Mouse (Mus musculus): ENCODE measurements around the gene Sh3pxd2b.

The Sh3pxd2b gene

GRCm38 (mm10) chr11:32340476-32341473 lies 6.8 kb upstream of the Sh3pxd2b start:
- DNase-seq (ENCODE audit: low read depth, low spot score): peak; percentile 55

GRCm38 (mm10) chr11:32342770-32343191 lies 4.8 kb upstream of the Sh3pxd2b start:
- DNase-seq (ENCODE audit: low read depth, low spot score): no peak

- DNase-seq (ENCODE audit: low read depth, low spot score): no peak
These were observed 4.3 kb upstream of the Sh3pxd2b start for GRCm38 (mm10) chr11:32343350-32343749.

- DNase-seq (ENCODE audit: low read depth, low spot score): no peak
These were observed 1.9 kb upstream of the Sh3pxd2b start for GRCm38 (mm10) chr11:32345504-32346297.

GRCm38 (mm10) chr11:32347264-32347606 lies 385 bp upstream of the Sh3pxd2b start:
- DNase-seq (ENCODE audit: low read depth, low spot score): no peak

- no peak for DNase-seq (ENCODE audit: low read depth, low spot score)
These were observed 1.0 kb downstream of the Sh3pxd2b start for GRCm38 (mm10) chr11:32348433-32349283.

GRCm38 (mm10) chr11:32349284-32349953 lies 1.8 kb downstream of the Sh3pxd2b start:
- DNase-seq (ENCODE audit: low read depth, low spot score): no peak

GRCm38 (mm10) chr11:32352946-32353345 lies 5.3 kb downstream of the Sh3pxd2b start:
- DNase-seq (ENCODE audit: low read depth, low spot score): no peak

GRCm38 (mm10) chr11:32355377-32355776 lies 7.8 kb downstream of the Sh3pxd2b start:
- no peak for DNase-seq (ENCODE audit: low read depth, low spot score)

GRCm38 (mm10) chr11:32357686-32358085 lies 10.1 kb downstream of the Sh3pxd2b start:
- DNase-seq (ENCODE audit: low read depth, low spot score): no peak

- DNase-seq (ENCODE audit: low read depth, low spot score): no peak
These were observed 10.8 kb downstream of the Sh3pxd2b start for GRCm38 (mm10) chr11:32358399-32358798.

- no peak for DNase-seq (ENCODE audit: low read depth, low spot score)
These were observed 11.9 kb downstream of the Sh3pxd2b start for GRCm38 (mm10) chr11:32359566-32359965.

- DNase-seq (ENCODE audit: low read depth, low spot score): no peak
These were observed 14.2 kb downstream of the Sh3pxd2b start for GRCm38 (mm10) chr11:32361774-32362173.

GRCm38 (mm10) chr11:32363188-32363587 lies 15.6 kb downstream of the Sh3pxd2b start:
- DNase-seq (ENCODE audit: low read depth, low spot score): no peak

GRCm38 (mm10) chr11:32363610-32364220 lies 16.1 kb downstream of the Sh3pxd2b start:
- no peak for DNase-seq (ENCODE audit: low read depth, low spot score)

- DNase-seq (ENCODE audit: low read depth, low spot score): no peak
These were observed 16.8 kb downstream of the Sh3pxd2b start for GRCm38 (mm10) chr11:32364375-32364774.

GRCm38 (mm10) chr11:32365498-32365897 lies 17.9 kb downstream of the Sh3pxd2b start:
- DNase-seq (ENCODE audit: low read depth, low spot score): no peak

- DNase-seq (ENCODE audit: low read depth, low spot score): no peak
These were observed 19.4 kb downstream of the Sh3pxd2b start for GRCm38 (mm10) chr11:32367056-32367455.

GRCm38 (mm10) chr11:32368986-32369385 lies 21.4 kb downstream of the Sh3pxd2b start:
- no peak for DNase-seq (ENCODE audit: low read depth, low spot score)

- DNase-seq (ENCODE audit: low read depth, low spot score): no peak
These were observed 23.3 kb downstream of the Sh3pxd2b start for GRCm38 (mm10) chr11:32370881-32371280.
